Mouse (Mus musculus) heart, postnatal 0 days (tissue): Measurements from ENCODE around the gene Kif20b. TPM values are rescaled to one million over a fixed set of nuclear protein-coding genes. Genes with fewer than 3 reads are reported as not detected.

Experiments
- ATAC-seq: fragments of 200-750 bp; cut with Nextera tagmentation; 2 replicates; pipeline ENCODE4 v1.8.0; 2017; ENCODE audit warnings: low read depth, moderate number of reproducible peaks, moderate library complexity; ENCODE audit not compliant: insufficient read depth
- DNase-seq: peaks from one replicate; pipeline ENCODE4 v3.0.0-alpha.2; 2016; ENCODE audit warnings: low spot score
- H3K27ac ChIP-seq: fragments of 300-500 bp; sonication (generic); 2 replicates; pipeline ENCODE4 v1.5.1; 2014; ENCODE audit warnings: low read depth, mild to moderate bottlenecking
- H3K27me3 ChIP-seq: fragments of 300-500 bp; sonication (generic); 2 replicates; pipeline ENCODE4 v1.6.1; 2014; ENCODE audit warnings: low read length, mixed read lengths; ENCODE audit not compliant: control insufficient read depth, insufficient read depth
- H3K36me3 ChIP-seq: fragments of 300-500 bp; sonication (generic); replicated peaks from 2 replicates; pipeline ENCODE4 v1.6.1; 2014; ENCODE audit warnings: low read length, mixed read lengths; ENCODE audit not compliant: control insufficient read depth, insufficient read depth
- H3K4me1 ChIP-seq: fragments of 300-500 bp; sonication (generic); 2 replicates; pipeline ENCODE4 v1.6.1; 2014; ENCODE audit warnings: antibody characterized with exemption; ENCODE audit not compliant: control insufficient read depth, insufficient read depth
- H3K4me2 ChIP-seq: fragments of 300-500 bp; sonication (generic); 2 replicates; pipeline ENCODE4 v1.6.1; 2014; ENCODE audit warnings: low read depth, mild to moderate bottlenecking, low read length, moderate library complexity
- H3K4me3 ChIP-seq: fragments of 300-500 bp; sonication (generic); 2 replicates; pipeline ENCODE4 v1.5.1; 2014; ENCODE audit warnings: low read depth, low read length
- H3K9ac ChIP-seq: fragments of 300-500 bp; sonication (generic); replicated peaks from 2 replicates; pipeline ENCODE4 v1.6.1; 2014; ENCODE audit warnings: low read depth, low read length, mixed read lengths
- H3K9me3 ChIP-seq: fragments of 300-500 bp; sonication (generic); replicated peaks from 2 replicates; pipeline ENCODE4 v1.6.1; 2016; ENCODE audit warnings: low read length; ENCODE audit not compliant: control insufficient read depth
- CTCF ChIP-seq: IDR thresholded peaks from 2 replicates; pipeline ENCODE4 v1.5.1; 2016; ENCODE audit warnings: antibody characterized with exemption, control low read depth, low read depth
- EP300 ChIP-seq: IDR thresholded peaks from 2 replicates; pipeline ENCODE4 v1.6.1; 2016; ENCODE audit warnings: antibody characterized with exemption, low read depth
- WGBS: fragments of 180-500 bp; shearing (Covaris S2); extraction: QIAGEN DNeasy Blood & Tissue Kit; methylation state at CpG from one replicate; pipeline ENCODE4 v1.1.7; 2014; 5-methylcytosine and 5-hydroxymethylcytosine counted together
- polyA plus RNA-seq: library from polyadenylated mRNA; unstranded; fragments of >200 nt; fragmentation: Nextera tagmentation; extraction: Ambion mirVana; gene quantifications from 2 replicates; pipeline ENCODE4 v1.2.1, GENCODE M21; 2015
- total RNA-seq: library from RNA; depleted of rRNA; stranded (reverse); fragments of >200 nt; gene quantifications from 2 replicates; pipeline ENCODE4 v1.2.3, GENCODE M21; 2014; ENCODE audit warnings: low replicate concordance

Kif20b gene
- total and polyA plus RNA-seq, 2 experiments from 2014 or later = 2.3 to 12.9 TPM

GRCm38 (mm10) chr19:34879624-34880023, 42.5 kb upstream of the Kif20b start:
- Histone ChIP-seq H3K4me1 (0 out of 2 replicates have a peak, but pooled peaks cover 13% of the 10 kb centered on the region), H3K36me3 (no peaks in the 10 kb centered on the region), H3K4me3 (peak overlapping the region; percentile 97), H3K27ac (peak overlapping the region; percentile 100), H3K4me2 (peak overlapping the region; percentile 85), H3K9ac (peak overlapping the region; percentile 96), H3K27me3 (no peaks in the 10 kb centered on the region), H3K9me3 (no peaks in the 10 kb centered on the region)
- WGBS = 18% methylated on average over 6 of the region's 6 CpGs
- TF ChIP-seq EP300 (no peak), CTCF (no peak)
- DNase-seq (no peak), ATAC-seq (no peak)

GRCm38 (mm10) chr19:34881160-34881559, 41.0 kb upstream of the Kif20b start:
- no peak for DNase-seq
- H3K27me3 ChIP-seq = no peaks in the 10 kb centered on the region
- H3K36me3 ChIP-seq = no peaks in the 10 kb centered on the region
- no peak overlapping the region for H3K4me2 ChIP-seq
- no peak for ATAC-seq
- WGBS = 53% methylated on average over 5 of the region's 5 CpGs
- no peak overlapping the region for H3K27ac ChIP-seq
- no peaks in the 10 kb centered on the region for H3K9me3 ChIP-seq
- 0 out of 2 replicates have a peak, but pooled peaks cover 13% of the 10 kb centered on the region for H3K4me1 ChIP-seq
- no peak for TF ChIP-seq CTCF
- TF ChIP-seq EP300 = no peak
- no peak overlapping the region for H3K4me3 ChIP-seq
- H3K9ac ChIP-seq = no peak overlapping the region

GRCm38 (mm10) chr19:34882443-34882842, 39.7 kb upstream of the Kif20b start:
- H3K4me3 ChIP-seq = no peak overlapping the region
- no peak for DNase-seq
- ATAC-seq = no peak

GRCm38 (mm10) chr19:34883526-34884224, 38.5 kb upstream of the Kif20b start:
- TF ChIP-seq CTCF = no peak
- no peak for TF ChIP-seq EP300
- no peak overlapping the region for H3K9ac ChIP-seq
- no peaks in the 10 kb centered on the region for H3K36me3 ChIP-seq
- no peak for ATAC-seq
- no peak overlapping the region for H3K4me3 ChIP-seq
- no peaks in the 10 kb centered on the region for H3K27me3 ChIP-seq
- 71% methylated on average over 3 of the region's 3 CpGs for WGBS
- H3K9me3 ChIP-seq = no peaks in the 10 kb centered on the region
- DNase-seq = no peak
- no peak overlapping the region for H3K4me2 ChIP-seq
- H3K4me1 ChIP-seq = 0 out of 2 replicates have a peak, but pooled peaks cover 13% of the 10 kb centered on the region
- H3K27ac ChIP-seq = no peak overlapping the region

More at GRCm38 (mm10) chr19:34882443-34882842, 39.7 kb upstream of the Kif20b start:
- H3K27me3 ChIP-seq = no peaks in the 10 kb centered on the region
- no peak overlapping the region for H3K9ac ChIP-seq
- no peaks in the 10 kb centered on the region for H3K9me3 ChIP-seq
- H3K4me2 ChIP-seq = no peak overlapping the region
- no peaks in the 10 kb centered on the region for H3K36me3 ChIP-seq
- H3K4me1 ChIP-seq = 0 out of 2 replicates have a peak, but pooled peaks cover 13% of the 10 kb centered on the region
- no peak overlapping the region for H3K27ac ChIP-seq
- 71% methylated on average over 2 of the region's 2 CpGs for WGBS
- TF ChIP-seq CTCF (no peak), EP300 (no peak)

GRCm38 (mm10) chr19:34886324-34886723, 35.8 kb upstream of the Kif20b start:
- H3K4me3 ChIP-seq = no peak overlapping the region
- H3K4me1 ChIP-seq = 0 out of 2 replicates have a peak, but pooled peaks cover under 1% of the 10 kb centered on the region
- no peaks in the 10 kb centered on the region for H3K36me3 ChIP-seq
- DNase-seq = no peak
- no peaks in the 10 kb centered on the region for H3K27me3 ChIP-seq
- H3K27ac ChIP-seq = no peak overlapping the region
- no peak overlapping the region for H3K9ac ChIP-seq
- WGBS = 89% methylated on average over 4 of the region's 4 CpGs
- no peak for TF ChIP-seq CTCF
- TF ChIP-seq EP300 = no peak
- no peak for ATAC-seq
- H3K4me2 ChIP-seq = no peak overlapping the region
- no peaks in the 10 kb centered on the region for H3K9me3 ChIP-seq
